Mouse (Mus musculus) thymus, adult 2 months (tissue): Measurements from ENCODE around the gene Actb.

ENCODE experiments used
- CTCF ChIP-seq: fragments of 200-500 bp; IDR thresholded peaks from 2 replicates; pipeline ENCODE4 v1.5.1; 2012; ENCODE audit warnings: mild to moderate bottlenecking, control low read depth, low read length, moderate library complexity, borderline replicate concordance; ENCODE audit not compliant: control insufficient read depth, poor library complexity, insufficient read depth; ENCODE audit errors: extremely low read depth
- POLR2A ChIP-seq: fragments of 200-500 bp; IDR thresholded peaks from 2 replicates; pipeline ENCODE4 v1.6.1; 2012; ENCODE audit warnings: mild to moderate bottlenecking, low read length, control low read depth, moderate library complexity; ENCODE audit not compliant: control insufficient read depth, poor library complexity, insufficient read depth; ENCODE audit errors: extremely low read depth

GRCm38 (mm10) chr5:142875513-142875905, 31.0 kb downstream of the Actb start:
- TF ChIP-seq CTCF (no peak), POLR2A (no peak)
